Mouse (Mus musculus) C2C12 (cell line): ENCODE measurements around the gene Robo3. TPM values are rescaled to one million over a fixed set of nuclear protein-coding genes. Genes with fewer than 3 reads are reported as not detected.

Source experiments
- H3K27me3 ChIP-seq: one replicate; pipeline ENCODE4 v1.6.1; 2011; ENCODE audit not compliant: control insufficient read depth, insufficient read depth, insufficient read length
- H3K36me3 ChIP-seq: one replicate; pipeline ENCODE4 v1.6.1; 2011; ENCODE audit not compliant: control insufficient read depth, insufficient read depth
- H3K4me3 ChIP-seq: one replicate; pipeline ENCODE4 v1.5.1; 2011; ENCODE audit warnings: mild to moderate bottlenecking, control low read depth; ENCODE audit not compliant: poor library complexity, insufficient read depth, severe bottlenecking
- H3K79me2 ChIP-seq: one replicate; pipeline ENCODE4 v1.6.1; 2011; ENCODE audit not compliant: control insufficient read depth, insufficient read depth
- H3K79me3 ChIP-seq: one replicate; pipeline ENCODE4 v1.6.1; 2011; ENCODE audit warnings: low read depth, control low read depth
- H3ac ChIP-seq: one replicate; pipeline ENCODE3; 2011; ENCODE audit warnings: low read depth; ENCODE audit not compliant: control insufficient read depth, insufficient read length
- CEBPB ChIP-seq: IDR thresholded peaks from one replicate; pipeline ENCODE4 v1.6.1; 2011; ENCODE audit warnings: low read depth, mild to moderate bottlenecking, control low read depth, moderate library complexity
- CTCF ChIP-seq: IDR thresholded peaks from one replicate; pipeline ENCODE4 v1.5.1; 2011; ENCODE audit not compliant: control insufficient read depth, insufficient read depth, insufficient read length
- FOSL1 ChIP-seq: IDR thresholded peaks from one replicate; pipeline ENCODE4 v1.8.0; 2011; ENCODE audit warnings: mild to moderate bottlenecking, low read length; ENCODE audit not compliant: poor library complexity, insufficient read depth, severe bottlenecking
- MAX ChIP-seq: IDR thresholded peaks from one replicate; pipeline ENCODE4 v1.6.1; 2011; ENCODE audit warnings: mild to moderate bottlenecking, control low read depth
- MYOD1 ChIP-seq: IDR thresholded peaks from one replicate; pipeline ENCODE4 v1.6.1; 2011; ENCODE audit warnings: low read depth; ENCODE audit not compliant: control insufficient read depth, insufficient read length
- MYOG ChIP-seq: IDR thresholded peaks from one replicate; pipeline ENCODE4 v1.6.1; 2011; ENCODE audit not compliant: control insufficient read depth, insufficient read length; ENCODE audit errors: extremely low read depth
- USF1 ChIP-seq: IDR thresholded peaks from one replicate; pipeline ENCODE4 v1.6.1; 2011; ENCODE audit warnings: low read depth, mild to moderate bottlenecking, control low read depth, moderate library complexity
- polyA plus RNA-seq: library from polyadenylated mRNA; unstranded; fragments of >200 nt; fragmentation: generic; extraction: Trizol; gene quantifications from one replicate; pipeline ENCODE4 v1.2.1, GENCODE M21; 2012; ENCODE audit warnings: missing spikeins

Robo3 gene
- polyA plus RNA-seq, 1 experiment = 0.18 TPM

DNA sequence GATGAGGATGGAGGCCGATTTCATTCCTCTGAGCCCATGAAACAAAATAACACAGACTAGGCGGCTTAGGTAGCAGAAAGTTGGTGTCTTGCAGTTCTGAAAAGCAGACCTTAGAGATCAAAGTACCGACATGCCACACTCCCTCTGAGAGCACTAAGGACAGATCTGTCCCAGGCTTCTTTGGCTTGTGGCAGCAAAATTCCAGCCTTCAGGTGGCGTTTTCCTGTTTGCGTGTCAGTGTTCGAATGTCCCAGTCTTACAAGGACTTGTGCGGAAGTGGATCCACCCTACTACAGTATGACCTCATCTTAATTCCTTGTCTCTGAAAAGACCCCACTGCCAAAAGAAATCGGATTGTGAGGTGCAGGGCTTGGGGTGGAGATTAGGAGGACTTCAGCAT lies 64.2 kb downstream of the Robo3 start:
- H3K79me2 ChIP-seq = no peaks in the 10 kb centered on the region
- TF ChIP-seq CTCF = no peak
- no peak for TF ChIP-seq FOSL1

DNA sequence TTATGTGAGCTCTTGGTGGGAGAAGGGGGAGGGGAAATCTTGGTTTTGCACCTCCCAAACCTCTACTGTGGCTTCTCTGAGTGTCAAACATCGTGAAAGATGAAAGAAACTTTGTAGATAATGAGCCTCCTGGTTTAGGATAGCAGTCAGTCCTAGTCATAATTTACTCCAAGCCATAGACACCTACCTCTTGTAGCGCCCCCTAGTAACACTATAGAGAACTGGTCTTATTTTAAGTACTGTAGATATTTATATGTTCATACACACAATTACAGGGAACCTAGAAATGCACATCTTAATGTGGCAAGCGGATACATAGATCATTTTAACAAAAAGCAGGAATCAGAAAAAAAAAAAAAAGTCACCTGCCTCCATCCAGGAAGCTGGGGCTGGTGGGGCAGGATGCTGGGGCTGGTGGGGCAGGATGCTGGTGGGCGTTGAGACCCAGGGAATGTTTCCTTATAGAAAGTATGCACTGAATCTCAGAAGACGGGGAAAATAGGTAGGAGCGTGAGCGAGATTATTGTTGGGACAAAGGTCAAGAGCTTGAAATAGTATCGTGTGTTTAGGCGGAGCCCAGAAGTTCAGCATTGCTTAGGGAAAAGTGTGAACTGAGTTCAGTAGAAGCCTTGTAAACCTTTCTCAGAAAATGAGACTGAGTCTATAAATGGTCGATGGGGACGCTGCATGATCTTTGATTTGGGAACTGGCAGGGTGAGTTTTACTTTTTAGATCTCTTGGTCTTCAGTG lies 64.8 kb downstream of the Robo3 start:
- Histone ChIP-seq H3K4me3 (no peak overlapping the region), H3K36me3 (no peaks in the 10 kb centered on the region), H3ac (no peak overlapping the region), H3K79me2 (no peaks in the 10 kb centered on the region), H3K79me3 (no peaks in the 10 kb centered on the region), H3K27me3 (no peaks in the 10 kb centered on the region)
- TF ChIP-seq MAX (no peak), USF1 (no peak)

More for the DNA sequence above, 64.2 kb downstream of the Robo3 start:
- H3K4me3 ChIP-seq = no peak overlapping the region
- H3K36me3 ChIP-seq = no peaks in the 10 kb centered on the region
- H3K27me3 ChIP-seq = no peaks in the 10 kb centered on the region
- H3K79me3 ChIP-seq = no peaks in the 10 kb centered on the region
- no peak overlapping the region for H3ac ChIP-seq

DNA sequence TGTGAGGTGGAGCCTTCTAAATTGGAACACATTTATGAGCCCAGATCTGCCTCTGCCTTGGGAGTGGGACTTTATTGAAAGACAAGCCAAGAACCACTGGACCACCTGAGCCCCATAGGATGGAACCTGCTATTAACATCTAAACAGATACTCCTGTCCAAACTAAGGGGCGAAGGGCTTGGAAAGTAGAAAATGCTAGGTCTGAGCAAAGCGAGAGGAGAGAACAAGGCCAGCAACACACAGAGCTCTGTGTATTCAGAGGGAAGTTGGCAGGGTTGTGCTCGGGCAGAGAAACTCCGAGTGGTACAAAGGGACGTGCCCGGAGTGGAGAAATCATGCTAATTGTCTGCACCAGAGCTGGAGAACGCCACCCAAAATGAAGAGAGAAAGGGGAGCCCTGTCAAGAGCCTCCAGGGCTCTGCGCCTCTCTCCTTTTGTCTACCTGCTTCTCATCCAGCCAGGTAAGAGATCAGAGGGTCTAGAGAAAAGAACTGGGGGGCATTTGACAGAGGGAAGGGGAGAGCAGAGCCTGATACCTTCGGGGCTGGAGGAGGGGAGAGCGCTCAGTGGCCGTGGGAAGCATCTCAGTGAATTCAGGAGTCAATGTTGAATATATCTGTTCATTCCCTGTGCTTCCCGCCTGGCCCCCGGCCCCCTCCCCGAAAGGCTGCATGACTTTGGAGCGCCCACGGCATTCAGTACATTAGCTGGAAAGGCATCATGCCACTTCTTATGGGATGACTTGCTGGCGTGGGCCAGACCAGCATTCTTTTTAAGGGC lies 65.6 kb downstream of the Robo3 start, which contains the start of gene Hepacam:
Gene Hepacam, plus strand, starts transcription at position 51 of the 780 bp plus-strand sequence.
- Histone ChIP-seq H3K4me3 (no peak within 1 kb of the TSS), H3K79me3 (no peaks in the 10 kb centered on the region), H3K27me3 (no peaks in the 10 kb centered on the region), H3K36me3 (no peaks in the 10 kb centered on the region), H3K79me2 (no peaks in the 10 kb centered on the region), H3ac (no peak within 1 kb of the TSS)
- TF ChIP-seq FOSL1 (no peak), CTCF (no peak), MAX (no peak), MYOG (no peak), CEBPB (no peak), MYOD1 (no peak), USF1 (no peak)

DNA sequence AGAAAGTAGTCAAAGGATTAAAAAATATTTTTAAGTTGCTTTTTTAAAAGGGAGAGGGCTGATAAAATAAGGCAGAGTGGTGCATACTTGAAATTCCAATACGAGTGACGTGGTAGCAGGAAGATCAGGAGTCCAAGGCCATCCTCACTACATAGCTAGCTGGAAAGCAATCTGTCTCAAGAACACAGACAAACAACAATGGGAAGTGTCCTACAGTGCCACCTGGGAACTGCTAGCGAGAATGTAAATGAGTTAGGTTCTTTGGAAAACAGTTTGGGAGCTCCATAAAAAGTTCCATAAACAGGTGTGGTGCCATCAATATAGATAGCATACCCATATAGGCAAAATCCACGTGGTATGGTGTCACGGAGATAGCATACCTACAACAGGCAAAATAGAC lies 67.3 kb downstream of the Robo3 start:
- no peak overlapping the region for H3K4me3 ChIP-seq
- no peak for TF ChIP-seq FOSL1
- TF ChIP-seq MYOG = no peak
- TF ChIP-seq CEBPB = no peak
- TF ChIP-seq MYOD1 = no peak
- no peak for TF ChIP-seq USF1
- TF ChIP-seq MAX = no peak
- TF ChIP-seq CTCF = no peak
- no peaks in the 10 kb centered on the region for H3K36me3 ChIP-seq

More for the DNA sequence above, 67.3 kb downstream of the Robo3 start:
- no peaks in the 10 kb centered on the region for H3K79me2 ChIP-seq
- no peak overlapping the region for H3ac ChIP-seq
- no peaks in the 10 kb centered on the region for H3K79me3 ChIP-seq
- H3K27me3 ChIP-seq = no peaks in the 10 kb centered on the region

Other genes starting within 250 kb of the Robo3 start
- 3.4 TPM for gene Tmem218, start 225.0 kb downstream of the Robo3 start, polyA plus RNA-seq
- gene Slc37a2, start 177.5 kb downstream of the Robo3 start, polyA plus RNA-seq = 4.2 TPM
- gene Ccdc15, start 84.8 kb downstream of the Robo3 start, polyA plus RNA-seq = 0.56 TPM
- gene Hepacam, start 65.9 kb downstream of the Robo3 start, polyA plus RNA-seq = 0.01 TPM
- not detected for gene Robo4, start 31.3 kb downstream of the Robo3 start, polyA plus RNA-seq
- gene Msantd2, start 56.1 kb upstream of the Robo3 start, polyA plus RNA-seq = 8.4 TPM
- 0.06 TPM for gene Esam, start 94.8 kb upstream of the Robo3 start, polyA plus RNA-seq
- 0.18 TPM for gene Vsig2, start 106.0 kb upstream of the Robo3 start, polyA plus RNA-seq
- gene Nrgn, start 119.7 kb upstream of the Robo3 start, polyA plus RNA-seq = 2.6 TPM
- 0.51 TPM for gene Siae, start 122.5 kb upstream of the Robo3 start, polyA plus RNA-seq
- 1.2 TPM for gene Spa17, start 180.5 kb upstream of the Robo3 start, polyA plus RNA-seq
- gene Tbrg1, start 224.1 kb upstream of the Robo3 start, polyA plus RNA-seq = 89.7 TPM
- gene Panx3, start 236.0 kb upstream of the Robo3 start, polyA plus RNA-seq = not detected